Mouse (Mus musculus) neutrophil, adult 83 days (primary cell): ENCODE data around the gene Ube2b. TPM values are rescaled to one million over a fixed set of nuclear protein-coding genes. Genes with fewer than 3 reads are reported as not detected.

Experiments
- total RNA-seq, 2 experiments: library from RNA; stranded (reverse); gene quantifications; one replicate each; pipeline ENCODE4 v1.2.4; 2023

Gene Ube2b
- total RNA-seq, result 100 to 1,000 TPM; 122 to 139 TPM

DNA sequence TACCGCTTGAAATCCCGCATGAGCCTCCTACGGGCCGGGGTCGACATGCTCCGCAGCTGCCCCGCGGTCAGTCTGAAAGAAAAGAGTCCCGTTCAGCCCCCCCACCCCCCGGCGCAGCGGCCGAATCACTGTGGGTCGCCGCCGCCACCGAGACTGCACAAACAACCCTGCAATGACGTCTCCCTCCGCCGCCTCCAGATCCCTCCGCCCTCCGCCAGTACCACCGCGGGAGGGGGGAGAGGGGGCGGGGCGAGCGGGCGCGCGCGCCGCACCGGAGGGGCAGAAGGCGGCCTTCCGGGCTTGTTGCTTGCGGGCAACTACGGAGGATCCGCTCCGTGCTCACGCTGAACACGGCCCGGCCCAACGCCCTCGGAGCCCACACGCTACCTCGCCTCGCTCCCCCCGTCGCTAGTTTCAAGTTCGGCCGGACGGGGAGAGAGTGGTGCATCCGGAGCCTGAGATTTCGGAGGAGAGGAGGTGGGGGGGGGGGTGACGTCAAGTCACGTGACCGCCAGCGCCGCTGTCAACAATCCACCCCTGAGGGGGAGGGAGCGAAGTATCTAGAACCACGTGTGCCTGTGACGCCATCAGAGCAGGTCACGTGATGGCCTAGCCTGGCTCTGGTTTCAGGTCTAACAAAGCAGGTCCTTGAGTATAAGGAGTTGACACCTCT, at the start of gene Ube2b:
Ube2b (minus strand) TSS at position 473 of the 673 bp plus-strand sequence.

DNA sequence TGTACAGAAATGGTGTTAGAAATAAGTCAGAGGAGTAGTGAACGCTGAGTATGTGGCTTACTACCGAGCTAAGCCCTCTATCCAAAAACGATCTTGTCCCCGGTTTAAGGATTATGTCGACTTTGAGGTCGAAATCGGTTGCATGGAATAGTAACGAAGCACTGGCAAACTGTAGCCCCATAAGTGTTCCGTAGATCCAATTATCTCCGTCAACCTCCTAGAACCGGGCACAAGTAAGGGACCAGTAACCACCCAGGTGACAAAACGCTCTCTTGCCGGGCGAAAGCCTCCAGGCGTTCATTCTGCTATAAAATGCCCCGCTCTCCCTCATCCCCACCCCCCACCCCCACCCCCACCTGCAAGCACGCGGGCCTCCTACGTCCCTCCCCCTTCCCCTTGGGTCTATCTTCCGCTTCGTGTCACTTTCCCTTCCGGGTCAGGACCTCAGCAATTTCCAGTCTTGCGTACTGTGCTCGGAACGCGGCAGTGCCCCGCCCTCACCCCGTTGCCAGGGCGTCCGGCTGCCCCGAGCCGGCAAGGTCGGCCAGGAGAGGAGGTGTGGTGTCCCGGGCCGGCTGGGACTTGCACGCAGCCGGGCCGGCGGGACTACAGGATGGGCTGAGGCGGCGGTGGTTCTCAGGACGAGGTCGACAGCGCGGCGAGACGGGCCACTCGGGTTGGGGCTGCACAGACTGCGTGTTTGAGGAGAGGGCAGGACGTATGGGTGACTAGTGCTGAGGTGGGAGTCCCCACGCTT, 3.4 kb upstream of the Ube2b start, which contains the start of gene Cdkl3:
Cdkl3 (plus strand) TSS at position 450 of the 757 bp plus-strand sequence.

DNA sequence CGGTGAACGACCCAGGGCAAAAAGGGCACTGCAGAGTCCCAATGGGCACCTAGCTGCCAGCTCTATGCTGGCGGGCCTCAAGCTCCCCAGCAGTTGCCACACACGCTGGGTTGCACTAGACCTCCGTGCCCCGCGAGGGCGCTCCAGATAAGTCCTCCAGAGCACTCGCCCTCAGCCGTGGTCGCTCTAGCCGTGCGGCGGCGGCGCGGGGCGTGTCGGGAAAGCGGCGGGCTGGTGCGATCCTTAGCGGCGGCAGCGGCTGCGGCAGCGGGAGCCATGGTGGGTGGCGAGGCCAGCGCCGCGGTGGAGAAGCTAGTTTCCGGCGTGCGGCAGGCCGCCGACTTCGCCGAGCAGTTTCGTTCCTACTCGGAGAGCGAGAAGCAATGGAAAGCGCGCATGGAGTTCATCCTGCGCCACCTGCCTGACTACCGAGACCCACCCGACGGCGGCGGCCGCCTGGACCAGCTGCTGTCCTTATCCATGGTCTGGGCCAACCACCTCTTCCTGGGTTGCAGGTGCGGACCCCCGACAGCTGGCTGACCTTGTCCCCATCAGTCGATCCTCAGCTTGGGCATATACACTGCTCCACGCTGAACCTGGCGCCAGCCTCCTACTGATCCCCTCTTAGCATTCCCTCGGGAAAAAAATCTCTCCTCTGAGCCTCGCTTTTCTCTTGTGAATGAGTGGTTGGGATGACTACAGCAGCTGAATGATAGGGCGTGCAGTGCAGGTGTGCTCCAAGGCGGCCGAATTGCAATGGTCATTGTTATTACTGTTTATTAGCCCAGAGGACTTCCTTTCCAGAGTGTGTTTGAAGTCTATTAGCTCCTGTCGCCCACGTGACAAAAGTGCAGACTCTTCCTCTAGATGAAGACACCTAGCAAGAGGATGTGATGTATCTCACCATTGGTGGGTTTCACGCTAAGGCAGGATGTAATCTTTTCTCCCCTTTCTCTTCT, 32.8 kb downstream of the Ube2b start, which contains the start of gene Cdkn2aipnl:
Cdkn2aipnl (plus strand) TSS at position 219 of the 959 bp plus-strand sequence.

Other genes starting within 250 kb of the Ube2b start
- gene Sec24a, start 237.1 kb downstream of the Ube2b start, total RNA-seq, result 10 to 100 TPM; 15.1 to 15.6 TPM
- 10 to 100 TPM; 23.9 to 26.9 TPM for gene Sar1b, start 237.1 kb downstream of the Ube2b start, total RNA-seq
- 1 to 10 TPM; 7.8 to 8.9 TPM for gene Jade2, start 143.1 kb downstream of the Ube2b start, total RNA-seq
- 10 to 100 TPM; 32.5 to 33.1 TPM for gene Cdkn2aipnl, start 33.1 kb downstream of the Ube2b start, total RNA-seq
- 1 to 10 TPM; 2.7 to 2.8 TPM for gene Cdkl3, start 3.5 kb upstream of the Ube2b start, total RNA-seq
- 10 to 100 TPM; 61.3 to 78.7 TPM for gene Ppp2ca, start 97.9 kb upstream of the Ube2b start, total RNA-seq
- gene Olfr1373, start 144.8 kb upstream of the Ube2b start, total RNA-seq, result not detected
- not detected for gene Olfr1371, start 213.2 kb upstream of the Ube2b start, total RNA-seq
- gene Skp1a, start 231.2 kb upstream of the Ube2b start, total RNA-seq, result 10 to 100 TPM; 72.6 to 85.0 TPM